Mouse (Mus musculus): ENCODE measurements around the gene Olfr73. TPM values are rescaled to one million over a fixed set of nuclear protein-coding genes. Genes with fewer than 3 reads are reported as not detected.
"Not testable (repeated sequence)": the region's sequence is repeated elsewhere in the genome, so short reads cannot be mapped to it uniquely, and the experiment has no call there.

The Olfr73 gene
- not detected for total RNA-seq (2021)

DNA sequence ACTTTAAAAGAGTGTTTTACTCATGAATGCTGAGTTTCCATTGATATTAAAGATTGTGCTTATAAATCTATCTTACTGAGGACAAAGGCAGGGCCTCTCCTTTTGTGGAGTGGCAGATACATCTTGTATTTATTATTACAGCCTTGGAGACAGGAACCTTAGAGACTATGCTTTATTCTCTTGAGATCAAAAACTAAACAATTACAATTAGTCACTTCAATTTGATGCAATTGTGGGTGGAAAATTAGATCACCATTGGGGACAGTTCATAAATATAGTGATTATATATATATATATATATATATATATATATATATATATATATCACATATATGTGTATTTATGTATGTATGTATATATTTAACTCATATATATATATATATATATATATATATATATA, at the start of gene Olfr73:
Gene Olfr73 (minus strand): TSS at position 101 of the 400 bp plus-strand sequence.
- intact Hi-C loops (cut with DNase I): no loop called here
- no peak for DNase-seq

- intact Hi-C loops (cut with DNase I): no loop called here
- DNase-seq: no peak
These were observed 34.2 kb upstream of the Olfr73 start, which contains the start of gene Olfr1163 for GRCm38 (mm10) chr2:88071730-88072129. Gene Olfr1163, minus strand, starts transcription at chr2:88071830.

DNA sequence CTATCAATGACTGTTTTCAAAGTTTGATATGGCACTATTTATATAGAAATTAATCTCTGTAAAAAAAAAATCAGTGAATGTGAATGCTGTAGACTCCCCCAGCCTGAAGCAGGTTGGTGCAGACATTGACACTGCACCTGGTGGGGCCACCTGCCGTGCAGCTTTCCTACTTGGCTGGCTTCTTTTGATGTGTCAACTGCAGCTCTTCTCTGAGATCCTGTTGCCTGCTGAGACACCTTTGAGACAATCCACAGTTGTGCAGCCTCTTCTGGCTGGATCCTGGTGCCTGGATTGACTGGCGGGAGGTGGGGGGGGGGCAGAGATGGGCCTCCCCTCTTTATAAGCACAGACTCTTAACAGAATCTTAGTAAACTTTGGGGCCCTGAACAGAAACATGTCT, 26.1 kb upstream of the Olfr73 start:
- intact Hi-C loops (cut with DNase I): no loop called here
- DNase-seq: no peak

DNA sequence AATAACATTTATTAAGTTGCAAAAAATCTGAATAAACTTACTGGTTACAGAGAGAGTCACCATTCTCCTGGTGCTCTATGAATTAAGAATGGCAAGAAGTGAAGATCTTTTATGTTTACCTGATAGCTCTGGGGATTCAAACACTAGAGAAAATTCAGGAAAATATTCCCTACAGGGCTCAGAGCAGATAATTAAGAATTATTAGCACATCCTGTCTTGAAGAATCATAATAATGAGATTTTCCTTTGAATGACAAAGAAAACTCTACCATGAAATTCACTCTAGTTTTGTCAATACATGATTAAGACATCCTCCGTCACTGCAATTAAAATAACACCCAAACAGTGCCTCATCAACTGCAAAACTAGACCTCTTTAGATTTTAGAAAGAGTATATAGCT, 13.5 kb upstream of the Olfr73 start, which contains the start of gene Olfr1162:
Gene Olfr1162 (minus strand): TSS at position 101 of the 400 bp plus-strand sequence.
- intact Hi-C loops (cut with DNase I): no loop called here
- no peak for DNase-seq

- intact Hi-C loops (cut with DNase I): not testable (repeated sequence)
These were observed 15.0 kb downstream of the Olfr73 start, which contains the start of gene Olfr1161 for GRCm38 (mm10) chr2:88022474-88022873. Gene Olfr1161, plus strand, starts transcription at chr2:88022774.

GRCm38 (mm10) chr2:88007515-88008318, 29.8 kb downstream of the Olfr73 start, which contains the start of gene Olfr1160:
Gene Olfr1160, minus strand, starts transcription at chr2:88008268.
- intact Hi-C loops (cut with DNase I): no loop called here
- DNase-seq: no peak

More at GRCm38 (mm10) chr2:88022474-88022873, 15.0 kb downstream of the Olfr73 start, which contains the start of gene Olfr1161:
- DNase-seq: not testable (repeated sequence)

- intact Hi-C loops (cut with DNase I): no loop called here
- no peak for DNase-seq
These were observed 47.7 kb downstream of the Olfr73 start, which contains the start of gene Olfr1158 for GRCm38 (mm10) chr2:87989813-87990212. Gene Olfr1158, plus strand, starts transcription at chr2:87990113.

Other genes starting within 250 kb of the Olfr73 start
- not detected for gene Olfr1143, start 237.1 kb downstream of the Olfr73 start, total RNA-seq (2021)
- not detected for gene Olfr1145, start 227.9 kb downstream of the Olfr73 start, total RNA-seq (2021)
- gene Olfr1148, start 207.2 kb downstream of the Olfr73 start, total RNA-seq (2021): not detected
- gene Olfr1150-ps1, start 193.7 kb downstream of the Olfr73 start, total RNA-seq (2021): not detected
- not detected for gene Olfr1151, start 181.8 kb downstream of the Olfr73 start, total RNA-seq (2021)
- not detected for gene Olfr1152, start 171.2 kb downstream of the Olfr73 start, total RNA-seq (2021)
- gene Olfr1153, start 142.7 kb downstream of the Olfr73 start, total RNA-seq (2021): not detected
- gene Olfr1154, start 132.5 kb downstream of the Olfr73 start, total RNA-seq (2021): not detected
- gene Olfr1155, start 92.6 kb downstream of the Olfr73 start, total RNA-seq (2021): not detected
- not detected for gene Olfr1156, start 84.6 kb downstream of the Olfr73 start, total RNA-seq (2021)
- gene Olfr1157, start 69.4 kb downstream of the Olfr73 start, total RNA-seq (2021): not detected
- not detected for gene Olfr74, start 63.0 kb downstream of the Olfr73 start, total RNA-seq (2021)
- not detected for gene Olfr1158, start 47.6 kb downstream of the Olfr73 start, total RNA-seq (2021)
- not detected for gene Olfr1160, start 29.4 kb downstream of the Olfr73 start, total RNA-seq (2021)
- gene Olfr1161, start 14.9 kb downstream of the Olfr73 start, total RNA-seq (2021): not detected
- not detected for gene Olfr1162, start 13.4 kb upstream of the Olfr73 start, total RNA-seq (2021)
- not detected for gene Olfr1163, start 34.1 kb upstream of the Olfr73 start, total RNA-seq (2021)
- gene Olfr1164, start 56.3 kb upstream of the Olfr73 start, total RNA-seq (2021): not detected
- gene Olfr1166, start 90.6 kb upstream of the Olfr73 start, total RNA-seq (2021): not detected
- not detected for gene Olfr1167, start 117.5 kb upstream of the Olfr73 start, total RNA-seq (2021)
- not detected for gene Olfr1168, start 144.2 kb upstream of the Olfr73 start, total RNA-seq (2021)
- gene Olfr1170, start 190.6 kb upstream of the Olfr73 start, total RNA-seq (2021): not detected
- gene Olfr1173, start 242.2 kb upstream of the Olfr73 start, total RNA-seq (2021): not detected

Measured in heart, postnatal 10 days (tissue).